ENCODE assay signal across 16 mouse cellular contexts in genomic region chr15:79770629-79771240, GRCm38 (mm10). TPM values are rescaled to one million over a fixed set of nuclear protein-coding genes. Genes with fewer than 3 reads are reported as not detected.
A peak's percentile ranks its signal among the peaks of the same experiment; 100 is the strongest.
DNase-seq lines count a peak whose midpoint lies in the region; ATAC-seq and TF ChIP-seq lines count a peak whose summit lies in the region.
"Had no signal": no experiment of that assay in that cellular context is flagged by ENCODE, and none has a peak within 500 bp of the region (broad histone marks: within the 10 kb centered on the region; RNA-seq: fewer than 3 reads in every experiment).

No protein-coding gene starts in this region.

- no peak overlapping the region for H3K27ac ChIP-seq in embryonic facial prominence, embryonic 13.5 days
- no peak overlapping the region for H3K27ac ChIP-seq in embryonic facial prominence, embryonic 10.5 days (replicated peaks)
- H3K27ac ChIP-seq in layer of hippocampus, adult 2 months = peak overlapping the region; percentile 92
- no peak overlapping the region for H3K27ac ChIP-seq in embryonic facial prominence, embryonic 14.5 days (replicated peaks; ENCODE audit: low read depth, low read length)
- H3K27ac ChIP-seq in kidney, embryonic 14.5 days (ENCODE audit: low read depth, low read length) = no peak overlapping the region
- H3K27ac ChIP-seq: kidney, embryonic 15.5 days; limb, embryonic 15.5 days had no signal

- no peak for TF ChIP-seq CTCF in layer of hippocampus, adult 2 months (conservative IDR thresholded peaks at IDR 0.05)

- H3K4me2 ChIP-seq in embryonic facial prominence, embryonic 13.5 days = no peak overlapping the region
- H3K4me2 ChIP-seq in embryonic facial prominence, embryonic 14.5 days (ENCODE audit: low read depth, low read length) = no peak overlapping the region
- H3K4me2 ChIP-seq in kidney, embryonic 14.5 days (replicated peaks; ENCODE audit: low read depth, low read length) = no peak overlapping the region
- H3K4me2 ChIP-seq: heart, embryonic 11.5 days; kidney, embryonic 15.5 days; limb, embryonic 15.5 days had no signal

- H3K36me3 ChIP-seq in embryonic facial prominence, embryonic 13.5 days = peaks cover 6% of the 10 kb centered on the region; the same call in 1 of the 2 replicates
- H3K36me3 ChIP-seq in embryonic facial prominence, embryonic 10.5 days (replicated peaks) = no peaks in the 10 kb centered on the region
- H3K36me3 ChIP-seq in embryonic facial prominence, embryonic 14.5 days (ENCODE audit: control insufficient read depth, insufficient read depth, low read length) = no peaks in the 10 kb centered on the region
- no peaks in the 10 kb centered on the region for H3K36me3 ChIP-seq in kidney, embryonic 14.5 days (ENCODE audit: control insufficient read depth, insufficient read depth, low read length)
- H3K36me3 ChIP-seq: kidney, embryonic 15.5 days; limb, embryonic 15.5 days had no signal

- DNase-seq in embryonic facial prominence, embryonic 10.5 days (ENCODE audit: low spot score) = no peak
- peak in 1 of 2 experiments; percentile 73 for DNase-seq in layer of hippocampus, adult 2 months (ENCODE audit: low spot score in 2 of 2)
- DNase-seq in layer of hippocampus, adult 8-10 months (ENCODE audit: low spot score in 2 of 2) = no peak
- peak; percentile 62 for DNase-seq in 3134 (ENCODE audit: extremely low read depth, insufficient read length, low spot score)
- peak; percentile 26 for DNase-seq in embryonic facial prominence, embryonic 14.5 days (ENCODE audit: low spot score)
- no peak for DNase-seq in adrenal gland, adult (ENCODE audit: inconsistent age in 2 of 2, low spot score in 1 of 2)
- DNase-seq: layer of hippocampus, adult 9-11 months; lung, adult 2 months had no signal

- H3K9me3 ChIP-seq in embryonic facial prominence, embryonic 13.5 days = no peaks in the 10 kb centered on the region
- no peaks in the 10 kb centered on the region for H3K9me3 ChIP-seq in embryonic facial prominence, embryonic 10.5 days
- H3K9me3 ChIP-seq in embryonic facial prominence, embryonic 14.5 days (ENCODE audit: control insufficient read depth, low read length) = no peaks in the 10 kb centered on the region
- H3K9me3 ChIP-seq in kidney, embryonic 14.5 days (ENCODE audit: control insufficient read depth, low read length) = no peaks in the 10 kb centered on the region
- H3K9me3 ChIP-seq: G1E; kidney, embryonic 15.5 days; limb, embryonic 15.5 days had no signal

- no peak for ATAC-seq in embryonic facial prominence, embryonic 13.5 days (ENCODE audit: insufficient number of reproducible peaks, insufficient read depth, low FRiP score, low TSS enrichment, low read depth)
- ATAC-seq in embryonic facial prominence, embryonic 14.5 days (ENCODE audit: low read depth) = no peak
- ATAC-seq in kidney, embryonic 14.5 days (ENCODE audit: low FRiP score, low TSS enrichment) = no peak
- ATAC-seq: hindbrain, embryonic 16.5 days had no signal

- no peak overlapping the region for H3K4me3 ChIP-seq in embryonic facial prominence, embryonic 13.5 days
- H3K4me3 ChIP-seq in embryonic facial prominence, embryonic 10.5 days = no peak overlapping the region
- no peak overlapping the region for H3K4me3 ChIP-seq in layer of hippocampus, adult 2 months
- H3K4me3 ChIP-seq in embryonic facial prominence, embryonic 14.5 days (ENCODE audit: low read depth, low read length) = no peak overlapping the region
- no peak overlapping the region for H3K4me3 ChIP-seq in kidney, embryonic 14.5 days (ENCODE audit: low read length)
- H3K4me3 ChIP-seq: kidney, embryonic 15.5 days; limb, embryonic 15.5 days had no signal

- peaks cover 20% of the 10 kb centered on the region for H3K4me1 ChIP-seq in embryonic facial prominence, embryonic 13.5 days
- peaks cover 29% of the 10 kb centered on the region for H3K4me1 ChIP-seq in embryonic facial prominence, embryonic 10.5 days
- peaks cover 10% of the 10 kb centered on the region for H3K4me1 ChIP-seq in embryonic facial prominence, embryonic 14.5 days (ENCODE audit: control insufficient read depth, insufficient read depth, low read length)
- peaks cover 7% of the 10 kb centered on the region; the same call in 1 of the 2 replicates for H3K4me1 ChIP-seq in kidney, embryonic 14.5 days (ENCODE audit: control insufficient read depth, insufficient read depth, low read length)

- no peaks in the 10 kb centered on the region for H3K27me3 ChIP-seq in embryonic facial prominence, embryonic 13.5 days
- H3K27me3 ChIP-seq in embryonic facial prominence, embryonic 10.5 days (replicated peaks; ENCODE audit: low read depth, poor library complexity, severe bottlenecking) = no peaks in the 10 kb centered on the region
- no peaks in the 10 kb centered on the region for H3K27me3 ChIP-seq in embryonic facial prominence, embryonic 14.5 days (replicated peaks; ENCODE audit: control insufficient read depth, insufficient read depth, low read length)
- H3K27me3 ChIP-seq in kidney, embryonic 14.5 days (ENCODE audit: control insufficient read depth, insufficient read depth, low read length) = no peaks in the 10 kb centered on the region
- H3K27me3 ChIP-seq: kidney, embryonic 15.5 days; limb, embryonic 15.5 days had no signal

- 85% methylated on average over 21 of the region's 21 CpGs for WGBS in embryonic facial prominence, embryonic 13.5 days
- 90% methylated on average over 21 of the region's 21 CpGs for WGBS in embryonic facial prominence, embryonic 10.5 days
- 83% methylated on average over 21 of the region's 21 CpGs for WGBS in embryonic facial prominence, embryonic 14.5 days
- 43% methylated on average over 21 of the region's 21 CpGs for WGBS in kidney, embryonic 14.5 days

- H3K9ac ChIP-seq in embryonic facial prominence, embryonic 13.5 days = 0 out of 2 replicates have a peak overlapping the region, but pooled peaks have one; percentile 21
- 0 out of 2 replicates have a peak overlapping the region, but pooled peaks have one; percentile 3 for H3K9ac ChIP-seq in embryonic facial prominence, embryonic 14.5 days (ENCODE audit: low read depth, low read length)
- H3K9ac ChIP-seq in kidney, embryonic 14.5 days (ENCODE audit: low read depth, low read length) = no peak overlapping the region
- H3K9ac ChIP-seq: kidney, embryonic 15.5 days; limb, embryonic 15.5 days had no signal

RNA-seq across cellular contexts. Expression of gene Dnal4, which starts 6.9 kb away (rescaled TPM):
- 69.2 and 74.4 TPM in 2 replicates for polyA plus RNA-seq in embryonic facial prominence, embryonic 13.5 days (2015; fragmentation: Nextera tagmentation; extraction: Ambion mirVana)
- polyA plus RNA-seq in embryonic facial prominence, embryonic 10.5 days (2016; fragmentation: Nextera tagmentation; extraction: Ambion mirVana) = 66.3 and 68.6 TPM in 2 replicates
- total RNA-seq in layer of hippocampus, adult 2 months (2021) = 10 to 100 TPM; 55.5 to 64.8 TPM
- total RNA-seq in layer of hippocampus, adult 8-10 months (2022) = 10 to 100 TPM; 45.6 to 58.6 (median 54.5) TPM
- polyA plus RNA-seq in embryonic facial prominence, embryonic 14.5 days (2014; fragmentation: Nextera tagmentation; extraction: Ambion mirVana) = 50.0 and 59.5 TPM in 2 replicates
- polyA plus RNA-seq in kidney, embryonic 14.5 days (2014; fragmentation: Nextera tagmentation; extraction: Ambion mirVana) = 60.1 and 61.6 TPM in 2 replicates

RNA-seq across cellular contexts. Expression of gene Sun2, which starts 28.4 kb away (rescaled TPM):
- polyA plus RNA-seq in embryonic facial prominence, embryonic 13.5 days (2015; fragmentation: Nextera tagmentation; extraction: Ambion mirVana) = 7.3 and 8.0 TPM in 2 replicates
- polyA plus RNA-seq in embryonic facial prominence, embryonic 10.5 days (2016; fragmentation: Nextera tagmentation; extraction: Ambion mirVana) = 2.4 and 3.4 TPM in 2 replicates
- total RNA-seq in layer of hippocampus, adult 2 months (2021) = 10 to 100 TPM; 29.2 to 34.8 TPM
- 10 to 100 TPM; 29.4 to 44.7 (median 37.0) TPM for total RNA-seq in layer of hippocampus, adult 8-10 months (2022)
- 5.9 and 6.4 TPM in 2 replicates for polyA plus RNA-seq in embryonic facial prominence, embryonic 14.5 days (2014; fragmentation: Nextera tagmentation; extraction: Ambion mirVana)
- 5.1 and 6.9 TPM in 2 replicates for polyA plus RNA-seq in kidney, embryonic 14.5 days (2014; fragmentation: Nextera tagmentation; extraction: Ambion mirVana)

RNA-seq across cellular contexts. Expression of gene Nptxr, which starts 33.8 kb away (rescaled TPM):
- polyA plus RNA-seq in embryonic facial prominence, embryonic 13.5 days (2015; fragmentation: Nextera tagmentation; extraction: Ambion mirVana) = 4.7 and 5.4 TPM in 2 replicates
- polyA plus RNA-seq in embryonic facial prominence, embryonic 10.5 days (2016; fragmentation: Nextera tagmentation; extraction: Ambion mirVana) = 1.8 and 2.2 TPM in 2 replicates
- total RNA-seq in layer of hippocampus, adult 2 months (2021) = 100 to 1,000 TPM; 756 to 804 TPM
- 100 to 1,000 TPM; 637 to 711 (median 646) TPM for total RNA-seq in layer of hippocampus, adult 8-10 months (2022)
- polyA plus RNA-seq in embryonic facial prominence, embryonic 14.5 days (2014; fragmentation: Nextera tagmentation; extraction: Ambion mirVana) = 3.2 and 3.4 TPM in 2 replicates
- 0.50 and 1.8 TPM in 2 replicates for polyA plus RNA-seq in kidney, embryonic 14.5 days (2014; fragmentation: Nextera tagmentation; extraction: Ambion mirVana)
- total RNA-seq: monocyte, adult 5-6 weeks had no signal

Comparison
In these comparisons a context has a peak if more than half of its experiments do, and no peak if none do; other contexts are left out.
1. DNase-seq: peak in 3134 (single experiment) and embryonic facial prominence, embryonic 14.5 days (single experiment); none in embryonic facial prominence, embryonic 10.5 days (single experiment), layer of hippocampus, adult 8-10 months (0 of 2) and adrenal gland, adult (0 of 2).